Mouse (Mus musculus) ovary, adult 2 months (tissue): ENCODE results near the gene Tnfsf13. TPM values are rescaled to one million over a fixed set of nuclear protein-coding genes. Genes with fewer than 3 reads are reported as not detected.

Experiments
- polyA plus RNA-seq: library from polyadenylated mRNA; depleted of rRNA; stranded (reverse); fragments of >200 nt; gene quantifications from 2 replicates; pipeline ENCODE4 v1.2.3, GENCODE M21; 2012; rRNA removed

Gene Tnfsf13
- polyA plus RNA-seq = 5.2 and 8.0 TPM in 2 replicates

GRCm38 (mm10) chr11:69685526-69686148, at the start of gene Tnfsf13:
Gene Tnfsf13 (minus strand): TSS chr11:69685784.

GRCm38 (mm10) chr11:69695361-69696181, 10.0 kb upstream of the Tnfsf13 start, which contains the start of the genes Tnfsf12 and Tnfsfm13:
Gene Tnfsf12 (minus strand): TSS chr11:69695849.
Gene Tnfsfm13 (minus strand): TSS chr11:69696098.

GRCm38 (mm10) chr11:69681314-69682208, 4.0 kb downstream of the Tnfsf13 start, which contains the start of gene Senp3:
Gene Senp3 (minus strand): TSS chr11:69682084.

GRCm38 (mm10) chr11:69672211-69672706, 13.3 kb downstream of the Tnfsf13 start, which contains the start of gene Eif4a1:
Gene Eif4a1 (minus strand): TSS chr11:69672423.

GRCm38 (mm10) chr11:69665961-69666664, 19.5 kb downstream of the Tnfsf13 start, which contains the start of gene Cd68:
Gene Cd68 (minus strand): TSS chr11:69666153.

GRCm38 (mm10) chr11:69662213-69662966, 23.2 kb downstream of the Tnfsf13 start, which contains the start of gene Mpdu1:
Gene Mpdu1 (minus strand): TSS chr11:69662642.

GRCm38 (mm10) chr11:69655264-69656064, 30.1 kb downstream of the Tnfsf13 start, which contains the start of gene Sox15:
Gene Sox15 (plus strand): TSS chr11:69655314.

Other genes with a start within 250 kb of the Tnfsf13 start
- 5.1 and 7.0 TPM in 2 replicates for gene Dnah2, start 136.7 kb downstream of the Tnfsf13 start, polyA plus RNA-seq
- 13.1 and 13.5 TPM in 2 replicates for gene Efnb3, start 125.6 kb downstream of the Tnfsf13 start, polyA plus RNA-seq
- gene Wrap53, start 105.5 kb downstream of the Tnfsf13 start, polyA plus RNA-seq = 18.8 and 25.8 TPM in 2 replicates
- 145 and 203 TPM in 2 replicates for gene Trp53, start 105.4 kb downstream of the Tnfsf13 start, polyA plus RNA-seq
- 119 and 137 TPM in 2 replicates for gene Atp1b2, start 79.8 kb downstream of the Tnfsf13 start, polyA plus RNA-seq
- 5.6 and 7.1 TPM in 2 replicates for gene Shbg, start 67.9 kb downstream of the Tnfsf13 start, polyA plus RNA-seq
- 4.8 and 5.1 TPM in 2 replicates for gene Sat2, start 63.8 kb downstream of the Tnfsf13 start, polyA plus RNA-seq
- 68.6 and 73.0 TPM in 2 replicates for gene Fxr2, start 52.8 kb downstream of the Tnfsf13 start, polyA plus RNA-seq
- gene Sox15, start 30.5 kb downstream of the Tnfsf13 start, polyA plus RNA-seq = 1.7 and 2.1 TPM in 2 replicates
- 95.9 and 115 TPM in 2 replicates for gene Mpdu1, start 23.1 kb downstream of the Tnfsf13 start, polyA plus RNA-seq
- gene Cd68, start 19.6 kb downstream of the Tnfsf13 start, polyA plus RNA-seq = 38.2 and 52.8 TPM in 2 replicates
- gene Eif4a1, start 13.4 kb downstream of the Tnfsf13 start, polyA plus RNA-seq = 252 and 395 TPM in 2 replicates
- 57.7 and 67.2 TPM in 2 replicates for gene Senp3, start 3.7 kb downstream of the Tnfsf13 start, polyA plus RNA-seq
- gene Tnfsf12, start 10.1 kb upstream of the Tnfsf13 start, polyA plus RNA-seq = 59.3 and 71.8 TPM in 2 replicates
- 12.8 and 20.4 TPM in 2 replicates for gene Tnfsfm13, start 10.3 kb upstream of the Tnfsf13 start, polyA plus RNA-seq
- gene Polr2a, start 72.9 kb upstream of the Tnfsf13 start, polyA plus RNA-seq = 17.8 and 29.7 TPM in 2 replicates
- gene Slc35g3, start 76.2 kb upstream of the Tnfsf13 start, polyA plus RNA-seq = 1.3 and 1.5 TPM in 2 replicates
- 48.6 and 69.0 TPM in 2 replicates for gene Zbtb4, start 80.1 kb upstream of the Tnfsf13 start, polyA plus RNA-seq
- 9.5 and 12.9 TPM in 2 replicates for gene Chrnb1, start 110.2 kb upstream of the Tnfsf13 start, polyA plus RNA-seq
- gene Fgf11, start 116.1 kb upstream of the Tnfsf13 start, polyA plus RNA-seq = 7.8 and 8.5 TPM in 2 replicates
- gene Tmem102, start 119.8 kb upstream of the Tnfsf13 start, polyA plus RNA-seq = 7.3 and 9.6 TPM in 2 replicates
- not detected in 2 replicates for gene Gm39566, start 129.5 kb upstream of the Tnfsf13 start, polyA plus RNA-seq
- gene Spem2, start 132.7 kb upstream of the Tnfsf13 start, polyA plus RNA-seq = not detected in 2 replicates
- gene Spem1, start 136.4 kb upstream of the Tnfsf13 start, polyA plus RNA-seq = 0.26 and 0.50 TPM in 2 replicates
- 79.8 and 101 TPM in 2 replicates for gene Nlgn2, start 152.0 kb upstream of the Tnfsf13 start, polyA plus RNA-seq
- gene Tmem256, start 152.7 kb upstream of the Tnfsf13 start, polyA plus RNA-seq = 120 and 177 TPM in 2 replicates
- 145 and 168 TPM in 2 replicates for gene Plscr3, start 160.6 kb upstream of the Tnfsf13 start, polyA plus RNA-seq
- gene Tnk1, start 172.9 kb upstream of the Tnfsf13 start, polyA plus RNA-seq = 5.2 and 6.0 TPM in 2 replicates
- not detected in 2 replicates for gene Tmem95, start 192.2 kb upstream of the Tnfsf13 start, polyA plus RNA-seq
- gene Kctd11, start 195.6 kb upstream of the Tnfsf13 start, polyA plus RNA-seq = 9.6 and 10.4 TPM in 2 replicates
- 1.4 and 1.8 TPM in 2 replicates for gene Acap1, start 209.8 kb upstream of the Tnfsf13 start, polyA plus RNA-seq
- 1.5 TPM in 2 replicates for gene 2810408A11Rik, start 215.2 kb upstream of the Tnfsf13 start, polyA plus RNA-seq
- gene Neurl4, start 215.3 kb upstream of the Tnfsf13 start, polyA plus RNA-seq = 67.0 and 76.7 TPM in 2 replicates
- 83.1 and 141 TPM in 2 replicates for gene Gps2, start 228.1 kb upstream of the Tnfsf13 start, polyA plus RNA-seq
- gene Eif5a, start 236.2 kb upstream of the Tnfsf13 start, polyA plus RNA-seq = 359 and 447 TPM in 2 replicates